Mouse (Mus musculus): ENCODE measurements at regions not wholly inside any gene's neighbourhood (a gene's known extent, or its start where the extent isn't known, plus 50 kb on each side); places are given as distances from the start of the nearest gene placed in this dataset.

- Histone ChIP-seq H3K4me3 (no peak overlapping the region), H3K36me3 (no peaks in the 10 kb centered on the region), H3K4me1 (no peaks in the 10 kb centered on the region), H3K27me3 (ENCODE audit: insufficient read depth, poor library complexity, severe bottlenecking) (no peaks in the 10 kb centered on the region), H3K27ac (no peak overlapping the region), H3K9me3 (no peaks in the 10 kb centered on the region)
- DNase-seq (ENCODE audit: low spot score), result no peak
- WGBS, result 94% methylated on average over 8 of the region's 8 CpGs
Measured at GRCm38 (mm10) chr8:47615061-47615460, 60.3 kb downstream of the Ing2 start.

GRCm38 (mm10) chr8:47611773-47612433 is 63.5 kb downstream of the Ing2 start:
- H3K36me3 ChIP-seq, result no peaks in the 10 kb centered on the region
- no peak overlapping the region for H3K27ac ChIP-seq
- no peaks in the 10 kb centered on the region for H3K4me1 ChIP-seq
- 85% methylated on average over 11 of the region's 11 CpGs for WGBS
- no peaks in the 10 kb centered on the region for H3K27me3 ChIP-seq (ENCODE audit: insufficient read depth, poor library complexity, severe bottlenecking)
- no peak for DNase-seq (ENCODE audit: low spot score)
- H3K9me3 ChIP-seq, result no peaks in the 10 kb centered on the region
- H3K4me3 ChIP-seq, result no peak overlapping the region

GRCm38 (mm10) chr8:47609969-47610368 is 65.4 kb downstream of the Ing2 start:
- WGBS, result 71% methylated on average over 5 of the region's 5 CpGs
- no peaks in the 10 kb centered on the region for H3K4me1 ChIP-seq
- no peak overlapping the region for H3K27ac ChIP-seq
- no peak overlapping the region for H3K4me3 ChIP-seq
- no peak for DNase-seq (ENCODE audit: low spot score)
- no peaks in the 10 kb centered on the region for H3K36me3 ChIP-seq
- no peaks in the 10 kb centered on the region for H3K27me3 ChIP-seq (ENCODE audit: insufficient read depth, poor library complexity, severe bottlenecking)
- H3K9me3 ChIP-seq, result no peaks in the 10 kb centered on the region

GRCm38 (mm10) chr8:47604198-47604835 is 70.9 kb downstream of the Rwdd4a start:
- no peak for DNase-seq (ENCODE audit: low spot score)
- Histone ChIP-seq H3K4me3 (no peak overlapping the region), H3K9me3 (no peaks in the 10 kb centered on the region), H3K27me3 (ENCODE audit: insufficient read depth, poor library complexity, severe bottlenecking) (no peaks in the 10 kb centered on the region), H3K36me3 (no peaks in the 10 kb centered on the region), H3K4me1 (peaks cover 6% of the 10 kb centered on the region; the same call in 1 of the 2 replicates), H3K27ac (peak overlapping the region; percentile 19; the same call in 1 of the 2 replicates)
- 71% methylated on average over 8 of the region's 8 CpGs for WGBS

All from heart, embryonic 10.5 days (tissue).